Mouse (Mus musculus): ENCODE measurements around the gene Gucy1a1.

Gucy1a1 gene

DNA sequence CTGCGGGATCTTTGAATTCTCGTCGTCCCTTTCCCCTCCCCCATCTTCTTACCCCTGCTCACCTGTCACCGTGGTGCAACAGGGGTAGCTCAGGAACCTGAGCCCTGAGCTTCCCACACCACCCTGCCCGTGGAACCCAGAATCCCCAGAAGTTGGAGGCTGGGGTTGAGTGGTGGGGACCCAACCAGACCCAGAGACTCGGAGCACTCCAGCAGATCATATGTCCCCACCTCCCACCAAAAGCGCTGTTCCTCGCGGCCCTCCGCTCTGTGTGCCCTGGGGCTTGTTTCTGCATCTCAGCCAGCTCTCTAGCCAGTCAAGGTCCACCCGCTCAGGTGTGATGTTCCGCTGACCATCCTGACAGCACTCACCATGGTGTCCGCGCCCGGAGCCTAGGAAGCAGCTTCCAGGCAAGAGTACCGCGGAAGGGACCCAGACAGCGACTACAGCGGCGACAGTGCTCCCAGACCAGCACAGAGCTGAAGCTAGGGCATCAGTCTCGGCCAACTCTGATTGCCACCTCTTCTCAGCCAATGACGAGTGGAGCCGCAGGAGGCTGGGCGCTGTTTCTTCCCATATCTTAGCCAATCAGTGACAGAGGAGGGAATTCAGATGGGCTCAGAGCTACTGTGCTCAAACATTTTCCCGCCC is 71.3 kb downstream of the Gucy1a1 start, which contains the start of gene Gucy1b1:
Gucy1b1 (minus strand) TSS at position 489 of the 651 bp plus-strand sequence.
- DNase-seq (ENCODE audit: low spot score in 2 of 2) = peak; percentile 86 to 91

DNA sequence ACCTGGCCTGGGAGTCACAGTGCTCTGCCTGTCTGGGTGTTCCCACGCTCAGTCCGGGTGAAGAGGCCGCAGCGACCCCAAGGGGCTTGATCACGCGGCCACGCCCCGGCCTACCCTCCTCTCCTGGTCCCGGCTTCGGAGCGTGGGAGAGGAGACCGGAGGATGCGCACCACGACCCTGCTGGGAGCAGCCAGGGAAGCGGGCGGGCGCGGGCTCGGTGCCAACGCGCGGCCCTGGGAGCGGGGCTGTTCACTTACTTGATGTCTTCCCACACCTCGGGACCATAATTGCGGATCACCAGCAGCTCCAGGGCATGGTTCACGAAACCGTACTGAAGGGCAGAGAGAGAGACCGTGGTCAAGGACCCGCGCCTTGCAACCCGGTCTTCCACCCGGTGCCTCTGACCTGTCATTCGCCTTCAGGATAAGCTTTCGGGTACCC is 71.8 kb downstream of the Gucy1a1 start:
- peak; percentile 42 to 70 for DNase-seq (ENCODE audit: low spot score in 2 of 2)

DNA sequence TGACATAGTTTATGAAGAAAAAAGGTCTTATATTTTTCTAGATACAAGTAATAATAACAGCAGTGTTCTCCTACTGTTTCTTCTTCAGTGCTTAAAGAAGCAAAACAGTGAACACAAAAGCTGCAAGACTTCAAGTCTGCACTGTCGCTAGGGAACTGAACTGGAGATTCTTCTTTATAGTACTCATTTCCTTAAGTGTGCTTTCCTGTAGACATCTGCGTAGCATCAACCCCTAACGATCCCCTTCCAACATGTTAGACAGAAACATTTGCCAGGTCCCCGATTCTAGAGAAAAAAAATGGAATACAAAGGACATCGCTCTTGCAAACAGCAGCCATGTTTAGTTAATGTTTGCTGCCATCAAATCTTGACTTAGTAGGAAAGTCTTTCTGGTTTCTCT is 77.8 kb downstream of the Gucy1a1 start:
- no peak for DNase-seq (ENCODE audit: low spot score in 2 of 2)

DNA sequence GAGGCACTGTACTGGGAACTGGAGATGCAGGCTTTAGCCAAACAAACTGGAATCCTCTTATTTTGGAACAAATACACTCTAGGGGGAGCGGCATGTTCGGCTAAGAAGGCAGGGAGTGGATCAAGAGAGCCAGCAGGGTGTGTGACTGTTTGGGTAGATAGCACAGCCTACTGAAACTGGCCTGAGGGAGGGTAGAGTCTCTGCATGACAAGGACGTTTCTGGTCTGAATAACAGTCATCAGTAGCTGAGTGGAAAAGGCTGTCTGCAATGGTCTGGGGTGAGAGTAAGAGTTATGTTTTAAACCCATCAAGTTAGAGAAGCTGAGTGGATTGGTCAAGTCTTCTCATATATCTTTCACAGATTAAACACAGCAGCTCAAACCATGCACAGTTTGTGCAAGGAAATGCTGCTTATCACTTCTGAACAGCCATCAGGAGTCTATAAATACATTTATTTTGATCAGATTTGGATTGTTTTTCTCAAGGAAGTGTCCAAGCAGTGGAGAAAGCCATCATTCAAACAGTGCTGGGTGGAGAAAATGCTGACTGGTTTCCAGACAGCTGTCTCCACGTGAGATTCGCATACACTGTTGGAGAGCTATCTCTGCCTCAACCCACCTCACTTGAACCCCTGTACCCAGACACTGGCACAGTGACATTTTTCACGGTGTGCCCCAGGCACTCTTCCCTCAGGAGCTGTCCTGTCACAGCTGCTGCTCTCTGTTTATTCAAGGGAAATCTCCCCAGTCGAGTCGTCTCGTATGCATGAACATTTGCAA is 84.0 kb downstream of the Gucy1a1 start:
- no peak for DNase-seq (ENCODE audit: low spot score in 2 of 2)

DNA sequence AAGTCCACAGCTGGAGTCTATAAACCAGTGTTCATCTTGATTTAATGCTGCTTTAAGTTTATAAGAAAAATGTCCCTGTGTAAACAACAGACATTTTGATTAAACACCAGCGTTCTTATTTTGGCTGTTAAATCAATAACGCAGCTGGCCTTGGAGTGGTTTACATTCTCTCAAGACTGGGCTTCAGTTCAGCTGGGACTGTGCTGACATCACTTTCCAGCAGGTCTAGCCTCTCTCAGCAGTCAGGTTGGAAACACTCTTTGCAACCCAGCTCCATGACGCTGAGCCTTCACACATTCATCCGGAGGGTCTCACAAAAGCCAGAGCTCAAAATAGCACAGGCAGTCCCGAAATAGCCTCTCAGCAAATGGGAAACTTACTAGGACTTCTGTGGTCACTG is 88.4 kb downstream of the Gucy1a1 start:
- no peak for DNase-seq (ENCODE audit: low spot score in 2 of 2)

DNA sequence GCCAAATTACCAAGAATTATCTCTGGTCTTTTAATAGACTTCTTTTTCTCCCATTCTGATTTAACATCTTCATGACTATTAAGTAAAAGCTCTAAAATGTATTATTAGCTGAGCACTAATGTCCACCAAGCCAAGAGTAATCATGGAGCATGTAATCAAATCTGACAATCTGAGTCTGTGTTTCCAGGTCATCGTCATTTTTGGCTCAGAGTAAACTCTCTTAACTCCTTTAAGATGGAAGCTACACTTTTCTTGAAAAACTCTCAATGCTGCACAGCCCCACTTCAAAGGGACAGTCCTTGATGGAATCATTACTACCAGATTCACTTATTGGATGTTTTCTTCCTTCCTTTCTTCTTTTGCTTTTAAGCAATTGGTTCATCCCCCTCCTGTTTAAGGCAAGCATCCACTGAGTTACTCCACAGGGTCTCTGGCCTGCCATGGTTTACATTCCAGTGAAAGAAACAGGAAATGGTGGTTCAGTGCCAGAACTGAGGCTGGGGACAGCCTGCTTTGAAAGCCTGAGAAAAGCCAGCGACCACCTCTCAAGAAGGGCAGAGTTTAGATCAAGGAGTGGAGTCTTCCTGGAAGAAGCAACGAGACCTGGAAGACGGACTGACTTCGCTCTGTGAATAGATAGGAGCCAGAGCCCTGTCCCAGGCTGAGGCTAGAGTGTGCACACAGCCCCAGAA is 91.2 kb downstream of the Gucy1a1 start:
- DNase-seq (ENCODE audit: low spot score in 2 of 2) = no peak

GRCm38 (mm10) chr3:82052029-82052428 is 93.6 kb downstream of the Gucy1a1 start:
- DNase-seq (ENCODE audit: low spot score in 2 of 2) = no peak

DNA sequence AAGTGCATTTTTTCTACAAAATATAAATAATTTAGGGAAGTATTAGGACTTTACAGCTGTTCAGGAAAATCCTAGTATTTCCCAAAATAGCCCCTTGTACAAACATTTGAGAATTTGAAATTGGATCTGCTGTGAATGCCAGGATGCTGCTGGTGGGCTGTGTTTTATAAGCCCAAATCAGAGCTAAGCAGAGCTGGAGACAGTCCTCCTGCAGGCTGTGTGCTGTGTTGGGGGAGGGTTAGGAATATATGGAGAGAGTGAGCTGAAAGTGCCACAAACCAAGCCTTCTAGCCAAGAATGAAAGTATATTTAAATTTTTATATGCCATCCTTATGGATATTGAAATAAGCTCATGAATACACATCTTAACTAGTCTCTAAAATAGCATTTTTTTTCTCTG is 94.1 kb downstream of the Gucy1a1 start:
- DNase-seq (ENCODE audit: low spot score in 2 of 2) = no peak

- no peak for DNase-seq (ENCODE audit: low spot score in 2 of 2)
Measured at GRCm38 (mm10) chr3:82048681-82049080, 96.9 kb downstream of the Gucy1a1 start.

DNA sequence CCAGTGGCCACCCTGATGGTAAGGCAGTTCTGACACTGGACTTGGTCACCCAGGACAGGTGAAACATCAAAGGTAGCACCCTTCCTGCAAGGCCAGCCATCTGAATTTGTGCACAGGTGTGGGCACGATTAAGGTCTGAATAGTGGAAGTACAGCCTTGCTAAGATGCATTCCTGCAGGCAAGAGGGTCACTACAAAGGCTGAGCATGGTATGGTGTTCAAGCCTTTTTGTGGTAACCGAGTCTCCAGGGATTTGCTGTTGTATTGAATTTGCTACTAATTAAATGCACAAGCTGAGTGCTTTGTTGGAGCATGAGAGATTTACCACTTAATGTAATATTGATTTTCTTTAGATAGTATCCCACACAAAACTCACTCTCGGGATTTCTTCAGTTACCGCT is 97.5 kb downstream of the Gucy1a1 start:
- no peak for DNase-seq (ENCODE audit: low spot score in 2 of 2)

GRCm38 (mm10) chr3:82047100-82047753 is 98.4 kb downstream of the Gucy1a1 start:
- no peak for DNase-seq (ENCODE audit: low spot score in 2 of 2)

GRCm38 (mm10) chr3:82046087-82046486 is 99.5 kb downstream of the Gucy1a1 start:
- DNase-seq (ENCODE audit: low spot score in 2 of 2) = no peak

- DNase-seq (ENCODE audit: low spot score in 2 of 2) = no peak
Measured at GRCm38 (mm10) chr3:82044902-82045301, 100.7 kb downstream of the Gucy1a1 start.

GRCm38 (mm10) chr3:82043676-82044075 is 101.9 kb downstream of the Gucy1a1 start:
- no peak for DNase-seq (ENCODE audit: low spot score in 2 of 2)

All from left cerebral cortex, adult 9 months (tissue).